ENCODE assay signal across 25 mouse cellular contexts in the genomic region with DNA sequence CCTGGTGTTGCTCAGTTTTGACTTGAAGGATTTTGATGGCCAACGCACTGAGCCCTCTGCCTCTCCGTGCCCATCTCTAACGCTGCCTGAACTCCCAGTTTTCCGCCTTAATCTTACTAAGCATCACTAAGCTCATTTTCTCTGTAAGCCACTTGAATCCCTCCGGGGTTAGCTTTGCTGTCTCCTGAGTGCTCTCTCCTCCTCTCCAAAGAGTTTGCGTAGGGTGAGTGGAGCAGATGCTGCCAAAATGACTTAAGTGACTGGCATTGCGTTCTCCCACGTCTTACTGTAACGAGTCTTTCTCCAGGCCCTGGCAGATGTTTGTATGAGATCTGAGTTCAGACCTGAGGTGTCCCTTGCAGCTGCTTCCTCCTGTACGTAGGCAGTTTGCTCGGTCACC. TPM values are rescaled to one million over a fixed set of nuclear protein-coding genes. Genes with fewer than 3 reads are reported as not detected.
"Had no signal": no experiment of that assay in that cellular context is flagged by ENCODE, and none has a peak within 500 bp of the region (broad histone marks: within the 10 kb centered on the region; RNA-seq: fewer than 3 reads in every experiment).

No protein-coding gene starts in this region.

- DNase-seq: lung, adult 18-20 months; lung, embryonic 14.5 days; lung, postnatal 10 days; lung, postnatal 4 days; right cerebral cortex, adult 18-20 months; right cerebral cortex, postnatal 25 days; right cerebral cortex, postnatal 4 days; spleen, adult 18-20 months; thymus, adult 2 months; thymus, postnatal 25 days; thymus, postnatal 4 days had no signal

- H3K9me3 ChIP-seq: liver, embryonic 12.5 days; midbrain, embryonic 13.5 days; midbrain, embryonic 15.5 days; neural tube, embryonic 13.5 days; neural tube, embryonic 15.5 days had no signal

- H3K27me3 ChIP-seq: liver, embryonic 12.5 days; midbrain, embryonic 13.5 days; midbrain, embryonic 15.5 days; neural tube, embryonic 13.5 days; neural tube, embryonic 15.5 days had no signal

- H3K27ac ChIP-seq: liver, embryonic 12.5 days; liver, embryonic 14.5 days; midbrain, embryonic 13.5 days; midbrain, embryonic 15.5 days; neural tube, embryonic 13.5 days; neural tube, embryonic 15.5 days had no signal

- H3K4me1 ChIP-seq: liver, embryonic 12.5 days; midbrain, embryonic 13.5 days; midbrain, embryonic 15.5 days; neural tube, embryonic 13.5 days; neural tube, embryonic 15.5 days had no signal

- H3K4me3 ChIP-seq: liver, embryonic 12.5 days; midbrain, embryonic 13.5 days; midbrain, embryonic 15.5 days; neural tube, embryonic 13.5 days; neural tube, embryonic 15.5 days had no signal

RNA-seq across cellular contexts. Expression of gene 1700001K19Rik, which starts 52.4 kb away (rescaled TPM):
- polyA plus RNA-seq: liver, embryonic 12.5 days; liver, embryonic 14.5 days; liver, embryonic 16.5 days; lung, embryonic 14.5 days; lung, embryonic 16.5 days; midbrain, embryonic 15.5 days; midbrain, postnatal 0 days; neural tube, embryonic 11.5 days; small intestine, adult 2 months; stomach, embryonic 14.5 days; stomach, embryonic 16.5 days; urinary bladder, adult 2 months had no signal
